Mouse (Mus musculus) midbrain, embryonic 13.5 days (tissue): ENCODE results near the gene Fbxo3. TPM values are rescaled to one million over a fixed set of nuclear protein-coding genes. Genes with fewer than 3 reads are reported as not detected.
A peak's percentile ranks its signal among the peaks of the same experiment; 100 is the strongest.
"Not testable (repeated sequence)": the region's sequence is repeated elsewhere in the genome, so short reads cannot be mapped to it uniquely, and the experiment has no call there.

Experiments
- ATAC-seq: fragments of 200-750 bp; cut with Nextera tagmentation; 2 replicates; pipeline ENCODE4 v1.8.0; 2017; ENCODE audit warnings: mild to moderate bottlenecking, moderate TSS enrichment, moderate library complexity
- H3K27ac ChIP-seq: fragments of 300-500 bp; sonication (generic); 2 replicates; pipeline ENCODE4 v1.5.1; 2015; ENCODE audit warnings: inconsistent platforms, mild to moderate bottlenecking, moderate library complexity
- H3K27me3 ChIP-seq: fragments of 300-500 bp; sonication (generic); 2 replicates; pipeline ENCODE4 v1.6.1; 2015; ENCODE audit warnings: mild to moderate bottlenecking, inconsistent platforms
- H3K36me3 ChIP-seq: fragments of 300-500 bp; sonication (generic); 2 replicates; pipeline ENCODE4 v1.6.1; 2015; ENCODE audit warnings: mild to moderate bottlenecking, inconsistent platforms
- H3K4me1 ChIP-seq: fragments of 300-500 bp; sonication (generic); replicated peaks from 2 replicates; pipeline ENCODE4 v1.6.1; 2015; ENCODE audit warnings: inconsistent platforms
- H3K4me2 ChIP-seq: fragments of 300-500 bp; sonication (generic); replicated peaks from 2 replicates; pipeline ENCODE4 v1.6.1; 2015; ENCODE audit warnings: moderate library complexity, mild to moderate bottlenecking, inconsistent platforms
- H3K4me3 ChIP-seq: fragments of 300-500 bp; sonication (generic); replicated peaks from 2 replicates; pipeline ENCODE4 v1.5.1; 2015; ENCODE audit warnings: mild to moderate bottlenecking, inconsistent platforms
- H3K9ac ChIP-seq: fragments of 300-500 bp; sonication (generic); replicated peaks from 2 replicates; pipeline ENCODE4 v1.6.1; 2015; ENCODE audit warnings: mild to moderate bottlenecking, inconsistent platforms
- H3K9me3 ChIP-seq: fragments of 300-500 bp; sonication (generic); 2 replicates; pipeline ENCODE4 v1.6.1; 2016; ENCODE audit warnings: mild to moderate bottlenecking, inconsistent platforms
- WGBS: fragments of 180-500 bp; shearing (Covaris S2); methylation state at CpG from one replicate; pipeline ENCODE4 v1.1.7; 2015; 5-methylcytosine and 5-hydroxymethylcytosine counted together
- polyA plus RNA-seq: library from polyadenylated mRNA; unstranded; fragments of >200 nt; fragmentation: Nextera tagmentation; extraction: Ambion mirVana; gene quantifications from 2 replicates; pipeline ENCODE4 v1.2.1, GENCODE M21; 2015

The Fbxo3 gene
- polyA plus RNA-seq, 1 experiment from 2014 or later: 64.3 TPM

DNA sequence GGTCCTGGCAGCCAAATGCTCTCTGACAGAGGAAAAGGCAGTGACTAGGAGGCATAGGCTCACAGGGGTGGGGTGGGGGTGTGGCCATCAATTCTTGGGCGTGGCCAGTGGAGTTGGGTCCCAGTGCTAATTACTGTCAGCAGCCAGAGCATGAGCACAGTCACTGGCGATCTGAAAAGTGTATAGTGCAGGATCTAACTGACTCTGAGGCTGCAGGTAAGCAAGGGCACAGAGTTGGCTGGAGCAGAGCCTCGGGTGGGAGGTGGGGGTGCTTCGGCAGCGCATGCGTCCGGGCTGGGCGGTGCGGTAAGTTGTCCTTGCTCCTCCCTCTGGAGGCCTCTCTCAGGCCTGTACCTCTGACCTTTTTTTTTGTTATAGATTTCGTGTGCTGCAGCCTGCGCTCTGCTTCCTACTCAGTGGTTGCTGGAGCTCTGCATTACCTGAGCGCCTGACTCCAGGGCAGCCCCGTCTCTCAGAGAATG is 42.2 kb downstream of the Fbxo3 start, which contains the start of gene Cd59b:
Gene Cd59b (plus strand): TSS at position 146 of the 482 bp plus-strand sequence.
- ATAC-seq: peak; percentile 91
- Histone ChIP-seq H3K27ac (no peak within 1 kb of the TSS), H3K36me3 (no peaks in the 10 kb centered on the region), H3K9me3 (no peaks in the 10 kb centered on the region), H3K4me2 (peak within 1 kb of the TSS; percentile 58), H3K4me1 (peaks cover 8% of the 10 kb centered on the region), H3K9ac (peak within 1 kb of the TSS; percentile 36; the same call in 1 of the 2 replicates), H3K27me3 (no peaks in the 10 kb centered on the region), H3K4me3 (peak within 1 kb of the TSS; percentile 39)
- 6% methylated on average over 13 of the region's 13 CpGs for WGBS

DNA sequence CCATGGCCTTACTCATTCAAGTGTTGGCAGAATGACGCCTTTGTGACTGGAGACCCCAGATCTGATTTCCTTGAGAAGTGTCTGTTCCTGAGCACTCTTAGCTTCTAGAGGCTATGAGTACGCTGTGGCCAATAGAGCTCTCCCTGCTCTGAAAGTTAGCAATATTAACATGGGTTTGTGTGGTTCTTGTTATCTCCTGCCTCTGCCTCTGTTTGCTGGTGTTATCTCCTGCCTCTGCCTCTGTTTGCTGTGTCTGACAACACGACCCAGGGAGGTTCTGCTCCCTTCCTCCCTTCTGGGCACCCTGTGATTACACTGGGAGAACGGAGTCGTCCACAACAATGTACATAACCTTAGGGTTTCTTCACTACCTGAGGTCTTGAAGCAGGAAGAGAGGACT is 50.8 kb downstream of the Fbxo3 start:
- H3K4me2 ChIP-seq, H3K4me3 ChIP-seq, H3K4me1 ChIP-seq, H3K36me3 ChIP-seq, H3K9me3 ChIP-seq, H3K9ac ChIP-seq, ATAC-seq, H3K27ac ChIP-seq, H3K27me3 ChIP-seq: not testable (repeated sequence)
- WGBS: 79% methylated on average over 5 of the region's 5 CpGs

- H3K9ac ChIP-seq, H3K27me3 ChIP-seq, H3K4me3 ChIP-seq, H3K4me1 ChIP-seq, H3K9me3 ChIP-seq, H3K4me2 ChIP-seq, ATAC-seq, H3K36me3 ChIP-seq, H3K27ac ChIP-seq: not testable (repeated sequence)
- WGBS: no CpG with 5 or more reads among the region's 1 CpGs
Observed at GRCm38 (mm10) chr2:104081436-104082050, 54.0 kb downstream of the Fbxo3 start.

DNA sequence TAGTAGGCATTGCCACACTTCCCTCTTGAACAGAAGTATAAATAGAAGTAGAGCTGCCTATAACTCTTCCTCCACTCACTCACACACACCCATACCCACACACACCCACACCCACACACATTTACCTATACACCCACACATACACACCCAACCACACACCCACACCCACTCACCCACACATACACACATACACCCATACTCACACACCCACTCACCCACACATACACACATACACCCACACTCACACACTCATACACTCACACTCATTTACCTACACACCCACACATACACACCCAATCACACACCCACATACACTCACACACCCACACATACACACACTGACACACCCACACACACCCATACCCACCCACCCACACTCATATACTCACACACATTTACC is 55.0 kb downstream of the Fbxo3 start:
- no peak overlapping the region for H3K27ac ChIP-seq
- no peaks in the 10 kb centered on the region for H3K9me3 ChIP-seq
- H3K27me3 ChIP-seq: no peaks in the 10 kb centered on the region
- H3K4me1 ChIP-seq: no peaks in the 10 kb centered on the region
- ATAC-seq: no peak
- no peak overlapping the region for H3K4me2 ChIP-seq
- H3K4me3 ChIP-seq: no peak overlapping the region
- H3K36me3 ChIP-seq: no peaks in the 10 kb centered on the region
- no peak overlapping the region for H3K9ac ChIP-seq

DNA sequence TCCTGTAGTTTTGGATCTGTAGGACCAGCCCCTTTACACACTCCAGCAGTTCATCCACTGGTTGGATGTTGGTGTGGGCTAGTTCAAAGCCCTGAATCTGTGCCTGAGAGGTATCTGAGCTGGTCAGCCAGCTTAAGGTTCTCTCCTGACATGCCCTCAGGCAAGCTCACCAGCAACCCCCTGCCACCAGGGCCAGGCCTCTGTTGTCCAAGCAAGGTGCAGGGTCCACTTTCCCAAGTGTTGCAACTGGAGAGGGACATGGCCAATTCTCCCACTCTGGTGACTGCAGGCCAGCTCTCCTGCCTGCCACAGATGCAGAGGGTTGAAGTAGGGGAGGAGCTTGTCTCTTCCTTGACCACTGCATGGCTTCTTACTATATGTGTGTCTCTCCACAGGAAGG is 56.5 kb downstream of the Fbxo3 start:
- H3K27me3 ChIP-seq, H3K4me1 ChIP-seq, H3K4me3 ChIP-seq, H3K9ac ChIP-seq, H3K27ac ChIP-seq, H3K36me3 ChIP-seq, H3K9me3 ChIP-seq, ATAC-seq, H3K4me2 ChIP-seq: not testable (repeated sequence)

DNA sequence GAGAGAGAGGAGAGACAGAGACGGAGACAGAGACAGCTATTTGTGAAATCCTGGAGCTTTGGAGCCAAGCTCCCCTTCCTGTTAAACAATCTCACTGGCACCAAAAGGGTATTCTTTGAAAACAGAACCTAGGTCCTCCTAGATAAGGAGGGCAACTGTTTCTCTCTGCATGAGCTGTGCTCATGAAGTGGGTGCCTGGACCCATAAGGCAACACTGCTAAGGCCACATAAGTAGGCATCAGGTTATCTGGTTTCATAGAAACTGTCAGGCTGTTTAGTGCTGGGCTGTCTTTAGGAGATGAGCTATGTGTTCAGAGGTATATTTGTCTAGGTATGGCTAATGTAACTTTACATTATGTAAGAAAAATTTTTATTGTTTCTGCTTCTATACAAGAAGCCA is 60.0 kb downstream of the Fbxo3 start:
- H3K27me3 ChIP-seq, H3K36me3 ChIP-seq, H3K4me1 ChIP-seq, H3K9me3 ChIP-seq, H3K9ac ChIP-seq, ATAC-seq, H3K27ac ChIP-seq, H3K4me3 ChIP-seq, H3K4me2 ChIP-seq: not testable (repeated sequence)
- 83% methylated on average over 1 of the region's 1 CpGs for WGBS

DNA sequence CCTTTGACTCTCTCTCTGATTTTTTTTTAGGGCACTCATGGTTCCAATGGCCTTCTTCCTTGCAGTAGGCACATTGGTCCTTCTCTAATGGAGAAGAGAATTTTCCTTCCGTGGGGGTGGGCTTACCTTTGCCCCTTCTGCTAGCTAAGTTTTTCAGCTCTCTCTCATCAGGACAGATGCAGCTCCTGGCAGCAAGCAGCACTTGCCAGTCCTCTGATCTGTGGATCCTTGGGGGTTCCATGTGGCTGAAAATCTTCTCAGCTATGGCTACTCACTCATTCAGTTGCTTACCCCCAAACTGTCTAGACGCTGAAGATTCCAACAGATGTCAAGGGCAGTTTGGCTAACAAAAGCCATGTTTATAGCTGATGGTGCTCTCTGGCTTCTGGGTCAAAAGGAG is 65.8 kb downstream of the Fbxo3 start:
- Histone ChIP-seq H3K9me3 (no peaks in the 10 kb centered on the region), H3K4me2 (no peak overlapping the region), H3K27ac (no peak overlapping the region), H3K36me3 (no peaks in the 10 kb centered on the region), H3K4me1 (peaks cover 8% of the 10 kb centered on the region), H3K27me3 (no peaks in the 10 kb centered on the region), H3K4me3 (no peak overlapping the region), H3K9ac (no peak overlapping the region)
- 85% methylated on average over 2 of the region's 2 CpGs for WGBS
- no peak for ATAC-seq

GRCm38 (mm10) chr2:104095741-104096213 is 68.3 kb downstream of the Fbxo3 start, which contains the start of gene Cd59a:
Gene Cd59a (plus strand): TSS chr2:104095801.
- H3K4me1 ChIP-seq: peaks cover 8% of the 10 kb centered on the region
- no peaks in the 10 kb centered on the region for H3K36me3 ChIP-seq
- H3K9me3 ChIP-seq: no peaks in the 10 kb centered on the region
- peak within 1 kb of the TSS; percentile 75 for H3K27ac ChIP-seq
- ATAC-seq: peak; percentile 95
- H3K27me3 ChIP-seq: no peaks in the 10 kb centered on the region
- peak within 1 kb of the TSS; percentile 44 for H3K4me3 ChIP-seq
- H3K9ac ChIP-seq: peak within 1 kb of the TSS; percentile 63
- H3K4me2 ChIP-seq: peak within 1 kb of the TSS; percentile 62
- 6% methylated on average over 15 of the region's 15 CpGs for WGBS

- Histone ChIP-seq H3K4me1 (peaks cover 8% of the 10 kb centered on the region), H3K9me3 (no peaks in the 10 kb centered on the region), H3K9ac (peak overlapping the region; percentile 63), H3K27ac (peak overlapping the region; percentile 75), H3K4me2 (peak overlapping the region; percentile 62), H3K4me3 (peak overlapping the region; percentile 44), H3K36me3 (no peaks in the 10 kb centered on the region), H3K27me3 (no peaks in the 10 kb centered on the region)
- WGBS: 42% methylated on average over 10 of the region's 10 CpGs
- no peak for ATAC-seq
Observed at GRCm38 (mm10) chr2:104096256-104096655, 68.7 kb downstream of the Fbxo3 start.

DNA sequence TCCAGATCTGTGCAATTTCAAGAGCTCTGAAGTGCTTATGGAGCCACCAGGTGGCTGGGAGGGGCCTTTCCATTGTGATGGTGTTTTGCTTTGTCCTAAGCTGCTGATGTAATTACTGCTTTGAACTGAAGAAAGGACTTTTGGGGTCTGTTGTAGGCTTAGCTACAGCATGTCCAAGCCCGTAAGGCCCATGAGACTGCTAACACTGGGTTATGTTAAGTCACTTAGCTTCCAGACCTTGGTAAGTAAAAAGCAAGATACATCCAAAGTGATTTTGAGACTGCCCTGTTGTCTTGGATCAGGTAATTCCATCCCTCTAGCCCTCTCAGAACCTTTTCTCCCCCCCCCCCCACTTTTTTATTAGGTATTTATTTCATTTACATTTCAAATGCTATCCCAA is 69.3 kb downstream of the Fbxo3 start:
- H3K4me1 ChIP-seq, H3K9me3 ChIP-seq, H3K27me3 ChIP-seq, H3K4me3 ChIP-seq, ATAC-seq, H3K9ac ChIP-seq, H3K27ac ChIP-seq, H3K36me3 ChIP-seq: not testable (repeated sequence)
- peak overlapping the region; percentile 62 for H3K4me2 ChIP-seq
- 36% methylated on average over 1 of the region's 1 CpGs for WGBS

GRCm38 (mm10) chr2:104097396-104097795 is 69.9 kb downstream of the Fbxo3 start:
- not testable (repeated sequence) for H3K9ac ChIP-seq, H3K36me3 ChIP-seq, H3K4me1 ChIP-seq, H3K27ac ChIP-seq, H3K4me3 ChIP-seq, H3K9me3 ChIP-seq, H3K27me3 ChIP-seq, ATAC-seq
- 0 out of 2 replicates have a peak overlapping the region, but pooled peaks have one; percentile 62 for H3K4me2 ChIP-seq
- 97% methylated on average over 4 of the region's 4 CpGs for WGBS

GRCm38 (mm10) chr2:104098529-104099230 is 71.2 kb downstream of the Fbxo3 start:
- H3K27me3 ChIP-seq: no peaks in the 10 kb centered on the region
- no peak overlapping the region for H3K4me3 ChIP-seq
- ATAC-seq: no peak
- no peak overlapping the region for H3K4me2 ChIP-seq
- peaks cover 8% of the 10 kb centered on the region for H3K4me1 ChIP-seq
- no peak overlapping the region for H3K27ac ChIP-seq
- H3K9me3 ChIP-seq: no peaks in the 10 kb centered on the region
- WGBS: 43% methylated on average over 3 of the region's 3 CpGs
- H3K9ac ChIP-seq: no peak overlapping the region
- no peaks in the 10 kb centered on the region for H3K36me3 ChIP-seq
